Mouse (Mus musculus) macrophage (primary cell): ENCODE results near the gene Usp54. TPM values are rescaled to one million over a fixed set of nuclear protein-coding genes. Genes with fewer than 3 reads are reported as not detected.

Experiments
- H3K27ac ChIP-seq: fragments of 350-480 bp; formaldehyde crosslinking; 2 replicates; pipeline ENCODE4 v1.9.0; 2021
- H3K36me3 ChIP-seq: fragments of 350-480 bp; formaldehyde crosslinking; 2 replicates; pipeline ENCODE4 v1.9.0; 2021; ENCODE audit errors: inconsistent target
- H3K4me3 ChIP-seq: fragments of 350-480 bp; formaldehyde crosslinking; 2 replicates; pipeline ENCODE4 v1.9.0; 2021; ENCODE audit errors: inconsistent target
- H3K79me2 ChIP-seq: fragments of 350-480 bp; formaldehyde crosslinking; 2 replicates; pipeline ENCODE4 v1.9.0; 2021; ENCODE audit errors: inconsistent target
- whole genome bisulfite sequencing: methylation state at CpG from one replicate; pipeline ENCODE4 v1.1.7; 2026; ENCODE audit warnings: inconsistent platforms; ENCODE audit not compliant: missing documents; 5-methylcytosine and 5-hydroxymethylcytosine counted together
- polyA plus RNA-seq: library from polyadenylated mRNA; stranded (reverse); fragments of 250-400 nt; gene quantifications from 3 replicates; pipeline ENCODE4 v1.2.4, GENCODE M21; 2018; ENCODE audit warnings: inconsistent platforms

Gene Usp54
- polyA plus RNA-seq, 1 experiment from 2014 or later = 2.2 TPM

DNA sequence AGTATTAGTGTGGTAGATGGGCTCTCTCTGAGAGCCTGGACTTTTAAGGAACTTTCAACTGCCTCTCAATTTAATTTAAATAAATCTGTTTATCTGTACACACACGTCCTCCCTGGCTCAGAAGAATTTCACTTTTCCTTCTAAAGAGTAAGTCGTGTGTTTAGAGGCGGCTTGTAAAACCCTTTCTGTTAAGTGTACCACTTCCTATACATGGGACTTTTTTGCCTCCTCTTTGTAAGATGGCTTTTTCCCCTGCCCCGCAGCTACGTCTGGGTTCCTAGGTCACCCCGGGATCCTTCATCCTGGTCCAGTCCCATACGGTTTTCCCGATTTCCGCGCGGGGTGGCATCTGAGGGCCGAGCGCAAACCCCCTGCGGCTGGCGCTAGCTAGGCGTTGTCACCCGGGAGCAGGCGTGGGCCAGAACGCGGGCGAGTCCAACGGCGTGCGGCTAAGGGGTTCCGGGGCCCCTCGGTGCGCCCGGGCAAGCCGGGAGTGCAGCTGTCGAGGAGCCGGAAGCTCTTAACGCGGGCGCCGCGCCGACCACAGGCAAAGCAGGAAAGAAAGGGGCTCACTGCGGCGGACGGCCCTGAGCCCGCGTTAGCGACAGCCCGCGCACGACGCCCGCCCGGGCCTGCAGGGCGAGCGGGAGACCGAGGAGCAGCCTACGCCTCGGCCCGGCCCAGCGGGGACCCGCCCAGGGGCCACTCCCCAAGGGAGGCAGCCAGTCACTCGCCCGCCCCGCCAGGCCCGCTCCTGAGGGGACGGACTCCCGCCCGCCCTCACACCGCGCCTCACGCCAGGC is 95.1 kb downstream of the Usp54 start:
- Histone ChIP-seq H3K79me2 (peaks cover 48% of the 10 kb centered on the region), H3K36me3 (peaks cover 4% of the 10 kb centered on the region; the same call in 1 of the 2 replicates), H3K4me3 (peak overlapping the region; percentile 79), H3K27ac (peak overlapping the region; percentile 66)
- WGBS = 1% methylated on average over 58 of the region's 67 CpGs

DNA sequence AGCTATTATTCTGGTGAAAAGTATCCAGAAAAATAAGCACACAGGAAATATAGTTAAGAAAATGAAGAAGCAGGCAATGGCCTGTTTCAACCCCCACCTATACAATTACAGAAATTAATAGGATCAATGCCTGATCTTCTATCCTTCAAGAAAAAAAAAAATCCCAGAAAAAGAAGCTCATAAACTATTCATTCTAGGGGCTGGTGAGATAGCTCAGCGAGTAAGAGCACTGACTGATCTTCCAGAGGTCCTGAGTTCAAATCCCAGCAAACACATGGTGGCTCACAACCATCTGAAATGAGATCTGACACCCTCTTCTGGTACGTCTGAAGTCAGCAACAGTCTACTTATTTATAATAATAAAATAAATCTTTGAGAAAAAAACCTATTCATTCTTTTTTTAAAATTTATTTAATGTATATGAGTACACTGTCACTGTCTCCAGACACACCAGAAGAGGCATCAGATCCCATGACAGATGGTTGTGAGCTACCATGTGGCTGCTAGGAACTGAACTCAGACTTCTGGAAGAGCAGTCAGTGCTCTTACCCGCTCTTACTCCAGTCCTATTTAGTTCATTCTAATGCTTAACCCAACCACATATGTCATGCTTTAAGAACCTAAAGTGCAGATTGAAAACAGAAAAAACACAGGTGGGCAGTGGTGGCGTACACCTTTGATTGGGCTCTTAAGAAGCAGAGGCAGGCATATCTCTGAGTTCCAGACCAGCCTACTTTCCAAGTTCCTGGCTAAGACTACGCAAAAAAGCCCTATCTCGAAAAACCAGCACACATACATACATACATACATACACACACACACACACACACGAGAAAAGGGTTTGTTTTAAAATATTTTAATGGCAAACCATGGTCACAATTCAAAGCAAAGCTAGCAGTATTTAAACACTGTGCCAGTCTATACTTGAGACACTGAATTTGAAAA is 96.1 kb downstream of the Usp54 start:
- H3K27ac ChIP-seq = peak overlapping the region; percentile 66
- no peaks in the 10 kb centered on the region; the same call in 1 of the 2 replicates for H3K36me3 ChIP-seq
- peak overlapping the region; percentile 79 for H3K4me3 ChIP-seq
- 50% methylated on average over 7 of the region's 7 CpGs for WGBS
- H3K79me2 ChIP-seq = peaks cover 58% of the 10 kb centered on the region

GRCm38 (mm10) chr14:20529643-20530042 is 111.2 kb downstream of the Usp54 start:
- Histone ChIP-seq H3K36me3 (peaks cover 12% of the 10 kb centered on the region; the same call in 1 of the 2 replicates), H3K4me3 (no peak overlapping the region), H3K79me2 (peaks cover 26% of the 10 kb centered on the region), H3K27ac (no peak overlapping the region)
- WGBS = 92% methylated on average over 4 of the region's 4 CpGs

- Histone ChIP-seq H3K79me2 (no peaks in the 10 kb centered on the region), H3K27ac (no peak overlapping the region), H3K4me3 (no peak overlapping the region), H3K36me3 (peaks cover 41% of the 10 kb centered on the region)
- WGBS = 100% methylated on average over 2 of the region's 2 CpGs
Observed at GRCm38 (mm10) chr14:20520179-20520578, 120.7 kb downstream of the Usp54 start.

DNA sequence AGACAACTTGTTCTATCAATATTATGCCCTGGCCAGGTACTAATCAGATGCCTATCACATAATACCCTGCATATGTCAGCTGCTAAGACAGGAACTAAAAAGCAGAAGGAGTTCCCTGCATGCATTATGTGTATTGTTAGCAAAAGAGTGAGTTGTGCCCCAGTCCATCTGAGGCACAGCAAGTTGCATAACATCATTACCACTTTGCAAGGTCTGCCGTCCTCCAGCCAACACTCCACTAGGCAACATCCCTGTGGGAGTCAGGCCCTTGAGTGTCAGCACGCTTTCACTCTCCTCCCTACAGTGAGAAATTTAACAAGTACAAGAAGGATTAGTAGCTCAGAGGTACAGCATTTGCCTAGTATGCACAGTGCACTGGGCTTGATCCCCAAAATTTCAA is 132.4 kb downstream of the Usp54 start:
- WGBS = 51% methylated on average over 2 of the region's 2 CpGs
- Histone ChIP-seq H3K4me3 (no peak overlapping the region), H3K79me2 (no peaks in the 10 kb centered on the region), H3K36me3 (no peaks in the 10 kb centered on the region), H3K27ac (peak overlapping the region; percentile 12)

DNA sequence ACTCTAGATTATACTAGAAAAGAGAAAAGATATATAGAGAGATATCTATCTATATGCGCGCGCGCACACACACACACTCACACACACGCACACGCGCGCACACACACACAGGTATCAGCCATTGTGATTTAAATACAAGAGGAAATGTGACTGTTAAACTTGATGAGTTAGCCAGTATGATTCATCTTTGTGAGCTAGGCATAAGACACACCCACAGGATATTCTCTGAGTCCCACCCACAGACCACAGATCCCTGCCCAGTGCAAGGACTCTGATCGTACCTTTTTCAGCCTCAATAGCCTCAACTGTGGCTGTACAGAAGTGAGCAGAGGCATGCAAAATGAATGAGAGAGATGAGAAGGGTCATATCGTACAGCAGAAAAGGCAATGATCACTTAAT is 137.9 kb downstream of the Usp54 start:
- WGBS = 86% methylated on average over 10 of the region's 10 CpGs
- Histone ChIP-seq H3K4me3 (no peak overlapping the region), H3K79me2 (no peaks in the 10 kb centered on the region), H3K27ac (no peak overlapping the region), H3K36me3 (peaks cover 18% of the 10 kb centered on the region)

- H3K79me2 ChIP-seq = no peaks in the 10 kb centered on the region
- WGBS = 91% methylated on average over 3 of the region's 3 CpGs
- H3K4me3 ChIP-seq = no peak overlapping the region
- H3K27ac ChIP-seq = no peak overlapping the region
- peaks cover 18% of the 10 kb centered on the region for H3K36me3 ChIP-seq
Observed at GRCm38 (mm10) chr14:20499982-20500381, 140.9 kb downstream of the Usp54 start.

Other genes with a start within 250 kb of the Usp54 start
- gene Mrps16, start 247.4 kb downstream of the Usp54 start, polyA plus RNA-seq = 11.6 to 27.2 TPM (median 18.7 TPM) in 3 replicates
- not detected in 3 replicates for gene Cfap70, start 188.8 kb downstream of the Usp54 start, polyA plus RNA-seq
- gene Anxa7, start 160.9 kb downstream of the Usp54 start, polyA plus RNA-seq = 105 to 128 TPM (median 106 TPM) in 3 replicates
- 0.57 TPM in 1 of 3 replicates, not detected in the others for gene Mss51, start 144.2 kb downstream of the Usp54 start, polyA plus RNA-seq
- gene Ppp3cb, start 94.5 kb downstream of the Usp54 start, polyA plus RNA-seq = 39.2 to 44.9 TPM (median 43.1 TPM) in 3 replicates
- gene Myoz1, start 15.5 kb upstream of the Usp54 start, polyA plus RNA-seq = 0.37 to 1.8 TPM (median 0.59 TPM) in 3 replicates
- gene Synpo2l, start 27.3 kb upstream of the Usp54 start, polyA plus RNA-seq = not detected in 3 replicates
- gene Sec24c, start 33.2 kb upstream of the Usp54 start, polyA plus RNA-seq = 43.0 to 56.3 TPM (median 51.3 TPM) in 3 replicates
- gene Fut11, start 53.9 kb upstream of the Usp54 start, polyA plus RNA-seq = 6.3 to 12.2 TPM (median 8.0 TPM) in 3 replicates
- gene Chchd1, start 61.9 kb upstream of the Usp54 start, polyA plus RNA-seq = 58.9 to 120 TPM (median 68.1 TPM) in 3 replicates
- gene Zswim8, start 66.5 kb upstream of the Usp54 start, polyA plus RNA-seq = 38.2 to 53.2 TPM (median 47.0 TPM) in 3 replicates
- 30.3 to 67.9 TPM (median 35.8 TPM) in 3 replicates for gene Ndst2, start 93.5 kb upstream of the Usp54 start, polyA plus RNA-seq
- 12.2 to 24.7 TPM (median 16.2 TPM) in 3 replicates for gene Camk2g, start 153.0 kb upstream of the Usp54 start, polyA plus RNA-seq
- 44.2 to 693 TPM (median 52.7 TPM) in 3 replicates for gene Plau, start 195.6 kb upstream of the Usp54 start, polyA plus RNA-seq